Comparison of ENCODE assay signal across 10 mouse cellular contexts in genomic region chr15:96634670-96635405, GRCm38 (mm10). TPM values are rescaled to one million over a fixed set of nuclear protein-coding genes. Genes with fewer than 3 reads are reported as not detected.
A peak's percentile ranks its signal among the peaks of the same experiment; 100 is the strongest.
DNase-seq lines count a peak whose midpoint lies in the region; ATAC-seq and TF ChIP-seq lines count a peak whose summit lies in the region.
"Had no signal": no experiment of that assay in that cellular context is flagged by ENCODE, and none has a peak within 500 bp of the region (broad histone marks: within the 10 kb centered on the region; RNA-seq: fewer than 3 reads in every experiment).

No protein-coding gene starts in this region.

- H3K27me3 ChIP-seq in heart, embryonic 13.5 days (replicated peaks): no peaks in the 10 kb centered on the region
- H3K27me3 ChIP-seq in lung, postnatal 0 days (replicated peaks; ENCODE audit: insufficient read depth, low read length): no peaks in the 10 kb centered on the region
- H3K27me3 ChIP-seq in embryonic facial prominence, embryonic 12.5 days: no peaks in the 10 kb centered on the region
- H3K27me3 ChIP-seq in midbrain, embryonic 11.5 days (ENCODE audit: control insufficient read depth, insufficient read depth, low read length): no peaks in the 10 kb centered on the region
- H3K27me3 ChIP-seq: neural tube, embryonic 12.5 days had no signal

- ATAC-seq in heart, embryonic 13.5 days (ENCODE audit: extremely low read depth, insufficient number of reproducible peaks, low FRiP score, low TSS enrichment): no peak
- no peak for ATAC-seq in lung, postnatal 0 days
- no peak for ATAC-seq in embryonic facial prominence, embryonic 12.5 days (ENCODE audit: insufficient number of reproducible peaks, insufficient read depth, low FRiP score, low TSS enrichment)
- ATAC-seq in midbrain, embryonic 11.5 days (ENCODE audit: low FRiP score): no peak

- peak overlapping the region; percentile 29; the same call in 1 of the 2 replicates for H3K4me2 ChIP-seq in heart, embryonic 13.5 days
- H3K4me2 ChIP-seq in lung, postnatal 0 days (replicated peaks; ENCODE audit: low read depth, low read length): no peak overlapping the region
- no peak overlapping the region for H3K4me2 ChIP-seq in embryonic facial prominence, embryonic 12.5 days (replicated peaks)
- H3K4me2 ChIP-seq in midbrain, embryonic 11.5 days: no peak overlapping the region
- H3K4me2 ChIP-seq: neural tube, embryonic 12.5 days had no signal

- H3K9me3 ChIP-seq in heart, embryonic 13.5 days: peaks cover 5% of the 10 kb centered on the region; the same call in 1 of the 2 replicates
- H3K9me3 ChIP-seq in lung, postnatal 0 days (ENCODE audit: low read length): no peaks in the 10 kb centered on the region
- no peaks in the 10 kb centered on the region for H3K9me3 ChIP-seq in embryonic facial prominence, embryonic 12.5 days
- H3K9me3 ChIP-seq in midbrain, embryonic 11.5 days (ENCODE audit: control insufficient read depth, low read length): peaks cover 21% of the 10 kb centered on the region

- TF ChIP-seq EP300 in lung, postnatal 0 days (IDR thresholded peaks at IDR 0.05): no peak

- peaks cover 59% of the 10 kb centered on the region for H3K36me3 ChIP-seq in heart, embryonic 13.5 days
- no peaks in the 10 kb centered on the region for H3K36me3 ChIP-seq in lung, postnatal 0 days (ENCODE audit: insufficient read depth, low read length)
- H3K36me3 ChIP-seq in embryonic facial prominence, embryonic 12.5 days: peaks cover 23% of the 10 kb centered on the region
- H3K36me3 ChIP-seq in midbrain, embryonic 11.5 days (ENCODE audit: control insufficient read depth, insufficient read depth, low read length): peaks cover 49% of the 10 kb centered on the region

- H3K4me3 ChIP-seq in heart, embryonic 13.5 days: no peak overlapping the region
- no peak overlapping the region for H3K4me3 ChIP-seq in lung, postnatal 0 days (ENCODE audit: low read depth, low read length)
- H3K4me3 ChIP-seq in embryonic facial prominence, embryonic 12.5 days: no peak overlapping the region; the same call in 1 of the 2 replicates
- no peak overlapping the region for H3K4me3 ChIP-seq in midbrain, embryonic 11.5 days (ENCODE audit: low read depth, low read length)
- H3K4me3 ChIP-seq: neural tube, embryonic 12.5 days had no signal

- no peak for TF ChIP-seq CTCF in lung, postnatal 0 days (IDR thresholded peaks at IDR 0.05)

- H3K4me1 ChIP-seq in heart, embryonic 13.5 days: peaks cover 69% of the 10 kb centered on the region
- no peaks in the 10 kb centered on the region for H3K4me1 ChIP-seq in lung, postnatal 0 days (ENCODE audit: insufficient read depth, low read depth, low read length)
- H3K4me1 ChIP-seq in embryonic facial prominence, embryonic 12.5 days: peaks cover 19% of the 10 kb centered on the region
- H3K4me1 ChIP-seq in midbrain, embryonic 11.5 days (ENCODE audit: control insufficient read depth, insufficient read depth, low read length): peaks cover 10% of the 10 kb centered on the region

- 62% methylated on average over 19 of the region's 19 CpGs for WGBS in heart, embryonic 13.5 days
- WGBS in lung, postnatal 0 days: 70% methylated on average over 19 of the region's 19 CpGs
- WGBS in embryonic facial prominence, embryonic 12.5 days: 77% methylated on average over 19 of the region's 19 CpGs
- 92% methylated on average over 19 of the region's 19 CpGs for WGBS in midbrain, embryonic 11.5 days

- H3K27ac ChIP-seq in heart, embryonic 13.5 days (replicated peaks): peak overlapping the region; percentile 15; the same call in 1 of the 2 replicates
- no peak overlapping the region for H3K27ac ChIP-seq in lung, postnatal 0 days (ENCODE audit: low read length)
- H3K27ac ChIP-seq in embryonic facial prominence, embryonic 12.5 days: peak overlapping the region; percentile 56
- H3K27ac ChIP-seq in midbrain, embryonic 11.5 days (ENCODE audit: low read depth, low read length): no peak overlapping the region
- H3K27ac ChIP-seq: neural tube, embryonic 12.5 days had no signal

- peak overlapping the region; percentile 38; the same call in 1 of the 2 replicates for H3K9ac ChIP-seq in heart, embryonic 13.5 days
- no peak overlapping the region for H3K9ac ChIP-seq in lung, postnatal 0 days (replicated peaks; ENCODE audit: low read depth)
- no peak overlapping the region for H3K9ac ChIP-seq in embryonic facial prominence, embryonic 12.5 days
- H3K9ac ChIP-seq in midbrain, embryonic 11.5 days (ENCODE audit: low read length): no peak overlapping the region
- H3K9ac ChIP-seq: neural tube, embryonic 12.5 days had no signal

- DNase-seq in heart, adult 8-10 months (ENCODE audit: low spot score): no peak
- DNase-seq in lung, postnatal 0 days (ENCODE audit: low spot score): peak; percentile 36
- no peak for DNase-seq in lung, postnatal 25 days (ENCODE audit: low spot score)
- peak; percentile 38 for DNase-seq in yolk sac, embryonic 10.5 days (ENCODE audit: low spot score)
- DNase-seq in midbrain, embryonic 11.5 days (ENCODE audit: low spot score, missing footprints): no peak
- DNase-seq: right cerebral cortex, adult 18-20 months; thymus, postnatal 4 days had no signal

RNA-seq across cellular contexts. Expression of gene Slc38a1, which starts 7.9 kb away (rescaled TPM):
- 69.7 and 70.4 TPM in 2 replicates for polyA plus RNA-seq in heart, embryonic 13.5 days (2015; fragmentation: Nextera tagmentation; extraction: Ambion mirVana)
- 1 to 10 TPM; 3.5 to 7.9 (median 6.1) TPM for total RNA-seq in heart, adult 8-10 months (2022)
- polyA plus RNA-seq in lung, postnatal 0 days (2015; fragmentation: Nextera tagmentation; extraction: Ambion mirVana): 13.5 and 14.5 TPM in 2 replicates
- polyA plus RNA-seq in embryonic facial prominence, embryonic 12.5 days (2016; fragmentation: Nextera tagmentation; extraction: Ambion mirVana): 89.6 and 93.6 TPM in 2 replicates
- 109 TPM in 2 replicates for polyA plus RNA-seq in midbrain, embryonic 11.5 days (2014; fragmentation: Nextera tagmentation; extraction: Ambion mirVana)

Comparison
In these comparisons a context has a peak if more than half of its experiments do, and no peak if none do; other contexts are left out.
1. DNase-seq: peak in lung, postnatal 0 days (single experiment) and yolk sac, embryonic 10.5 days (single experiment); none in heart, adult 8-10 months (single experiment), lung, postnatal 25 days (single experiment) and midbrain, embryonic 11.5 days (single experiment).
2. H3K27ac ChIP-seq: peak in heart, embryonic 13.5 days (single experiment) and embryonic facial prominence, embryonic 12.5 days (single experiment); none in lung, postnatal 0 days (single experiment) and midbrain, embryonic 11.5 days (single experiment).